Mouse (Mus musculus) inflammation-experienced regulatory T-cells (primary cell): ENCODE data around the gene Olfr914. TPM values are rescaled to one million over a fixed set of nuclear protein-coding genes. Genes with fewer than 3 reads are reported as not detected.

Experiments
- polyA plus RNA-seq, 2 experiments: library from polyadenylated mRNA; unstranded; fragments of 100-300 nt; shearing (Covaris generic); gene quantifications; one replicate each; pipeline ENCODE4 v1.2.1; 2017

Gene Olfr914
- polyA plus RNA-seq, result under 1 TPM in 1 of 2 experiments, not detected in 1; 0.11 TPM

GRCm38 (mm10) chr9:38604802-38605201 is at the start of gene Olfr914:
TSS of gene Olfr914 (plus strand) at chr9:38605102.

DNA sequence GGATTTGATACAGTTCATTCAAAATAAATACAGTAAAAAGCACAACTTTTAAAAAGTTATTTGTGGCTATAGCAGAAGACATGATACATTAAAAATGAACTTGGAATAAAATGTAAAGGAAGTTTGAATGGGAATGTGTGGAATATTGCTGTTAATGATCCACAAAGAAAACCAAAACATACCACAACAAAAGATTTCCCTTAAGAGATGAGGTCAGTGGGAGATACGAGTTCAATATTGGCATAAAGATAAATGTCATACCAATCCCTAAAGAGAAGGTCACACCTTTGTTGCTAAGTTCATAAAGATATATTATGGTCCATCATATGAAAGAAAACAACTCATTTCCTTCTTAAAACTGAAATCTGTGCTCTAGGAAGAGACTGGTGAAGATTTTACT is 25.0 kb upstream of the Olfr914 start, which contains the start of gene Olfr912:
Gene Olfr912, plus strand, starts transcription at position 301 of the 400 bp plus-strand sequence.

GRCm38 (mm10) chr9:38592459-38592858 is 12.4 kb upstream of the Olfr914 start, which contains the start of gene Olfr913:
TSS of gene Olfr913 (plus strand) at chr9:38592759.

GRCm38 (mm10) chr9:38659775-38660174 is 54.9 kb downstream of the Olfr914 start, which contains the start of gene Olfr916:
TSS of gene Olfr916 (minus strand) at chr9:38659875.

Other genes with a start within 250 kb of the Olfr914 start
- under 1 TPM; 0.06 to 0.07 TPM for gene Olfr250, start 238.2 kb upstream of the Olfr914 start, polyA plus RNA-seq
- gene Olfr251, start 228.0 kb upstream of the Olfr914 start, polyA plus RNA-seq, result under 1 TPM in 1 of 2 experiments, not detected in 1; 0.04 TPM
- 1 to 10 TPM in 1 of 2 experiments, under 1 TPM in 1; 0.22 to 2.0 TPM for gene Olfr147, start 203.4 kb upstream of the Olfr914 start, polyA plus RNA-seq
- gene Olfr901, start 175.6 kb upstream of the Olfr914 start, polyA plus RNA-seq, result under 1 TPM in 1 of 2 experiments, not detected in 1; 0.45 TPM
- not detected for gene Olfr902, start 157.4 kb upstream of the Olfr914 start, polyA plus RNA-seq
- gene Olfr904, start 142.0 kb upstream of the Olfr914 start, polyA plus RNA-seq, result not detected
- under 1 TPM; 0.29 to 0.84 TPM for gene Olfr905, start 134.0 kb upstream of the Olfr914 start, polyA plus RNA-seq
- gene Olfr906, start 118.0 kb upstream of the Olfr914 start, polyA plus RNA-seq, result not detected
- not detected for gene Olfr907, start 109.3 kb upstream of the Olfr914 start, polyA plus RNA-seq
- 1 to 10 TPM in 1 of 2 experiments, under 1 TPM in 1; 0.11 to 3.0 TPM for gene Olfr911-ps1, start 83.5 kb upstream of the Olfr914 start, polyA plus RNA-seq
- gene Olfr910, start 67.3 kb upstream of the Olfr914 start, polyA plus RNA-seq, result not detected
- gene Olfr912, start 24.9 kb upstream of the Olfr914 start, polyA plus RNA-seq, result under 1 TPM; 0.11 to 0.61 TPM
- gene Olfr913, start 12.3 kb upstream of the Olfr914 start, polyA plus RNA-seq, result not detected
- gene Olfr916, start 54.8 kb downstream of the Olfr914 start, polyA plus RNA-seq, result under 1 TPM; 0.30 to 0.87 TPM
- gene Olfr917, start 60.7 kb downstream of the Olfr914 start, polyA plus RNA-seq, result not detected
- under 1 TPM in 1 of 2 experiments, not detected in 1; 0.04 TPM for gene Olfr918, start 69.5 kb downstream of the Olfr914 start, polyA plus RNA-seq
- gene Olfr919, start 98.6 kb downstream of the Olfr914 start, polyA plus RNA-seq, result not detected
- gene Vwa5a, start 113.2 kb downstream of the Olfr914 start, polyA plus RNA-seq, result 10 to 100 TPM; 36.6 to 44.6 TPM
- gene Olfr920, start 147.2 kb downstream of the Olfr914 start, polyA plus RNA-seq, result 1 to 10 TPM in 1 of 2 experiments, under 1 TPM in 1; 0.17 to 1.5 TPM
- under 1 TPM in 1 of 2 experiments, not detected in 1; 0.09 TPM for gene Olfr921, start 168.0 kb downstream of the Olfr914 start, polyA plus RNA-seq
- not detected for gene Olfr922, start 209.5 kb downstream of the Olfr914 start, polyA plus RNA-seq
- 1 to 10 TPM in 1 of 2 experiments, not detected in 1; 1.5 TPM for gene Olfr923, start 221.4 kb downstream of the Olfr914 start, polyA plus RNA-seq
- not detected for gene Olfr924, start 239.3 kb downstream of the Olfr914 start, polyA plus RNA-seq
- under 1 TPM in 1 of 2 experiments, not detected in 1; 0.31 TPM for gene Olfr26, start 250.0 kb downstream of the Olfr914 start, polyA plus RNA-seq